Mouse (Mus musculus): ENCODE measurements around the gene Cmss1.

The Cmss1 gene

DNA sequence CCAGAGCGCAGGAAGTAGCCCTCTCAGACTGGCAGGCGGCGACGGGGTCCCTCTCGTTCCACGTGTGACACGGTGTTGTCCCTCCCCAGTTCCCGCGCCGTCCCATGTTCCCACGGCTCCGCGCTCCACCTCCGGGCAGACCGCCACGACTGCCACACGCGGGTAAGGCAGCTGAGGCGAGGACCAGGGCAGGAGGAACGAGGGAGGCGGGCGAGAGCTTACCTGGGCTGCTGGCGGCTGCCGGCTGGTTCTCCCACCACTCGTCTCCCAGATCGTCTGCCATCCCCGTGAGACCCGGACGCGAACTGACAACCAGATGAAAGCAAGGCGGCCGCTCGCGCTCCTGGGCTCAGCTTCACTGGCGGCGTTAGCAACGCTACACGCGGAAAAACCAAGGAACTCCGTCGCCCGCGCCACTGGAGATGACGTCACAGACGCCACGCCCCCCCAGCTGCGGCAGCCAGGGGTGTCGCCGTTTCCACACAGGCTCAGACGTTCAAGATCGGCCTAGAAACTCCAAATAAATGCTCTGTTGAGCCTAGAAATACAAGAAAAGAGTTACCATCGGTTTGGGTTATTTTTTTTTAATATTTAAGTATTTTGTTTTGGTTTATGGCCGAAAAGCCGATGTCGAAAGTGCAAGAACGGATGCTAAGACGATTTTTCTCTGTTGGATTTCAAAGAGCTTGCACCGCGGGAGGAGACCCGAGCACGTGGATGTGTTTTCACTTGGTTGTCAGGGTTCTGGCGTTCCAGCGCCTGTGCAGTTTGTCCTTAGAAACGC is at the start of gene Cmss1:
TSS of gene Cmss1 (minus strand) at position 421 of the 784 bp plus-strand sequence.
- DNase-seq: peak; percentile 91 to 93

DNA sequence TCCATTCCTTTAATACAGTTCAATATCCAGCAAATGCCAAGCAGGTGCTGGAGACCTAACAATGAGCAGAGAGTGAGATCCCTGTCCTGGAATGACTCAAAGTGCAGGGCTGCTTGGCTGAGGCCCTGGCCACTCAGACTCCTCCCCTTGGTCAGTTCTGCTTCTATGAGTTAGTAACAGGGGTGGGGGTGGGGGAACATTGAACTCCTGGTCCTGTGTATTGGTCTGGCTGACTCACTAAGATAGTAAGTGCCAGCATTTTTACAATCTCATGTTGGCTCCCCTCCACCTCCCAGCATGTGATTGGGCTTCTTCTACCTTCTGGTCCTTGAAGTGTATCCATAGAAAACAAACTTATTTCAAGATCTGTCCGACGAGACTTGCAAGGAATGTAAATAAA is 43.2 kb upstream of the Cmss1 start:
- peak in 1 of 2 experiments; percentile 20 for DNase-seq

DNA sequence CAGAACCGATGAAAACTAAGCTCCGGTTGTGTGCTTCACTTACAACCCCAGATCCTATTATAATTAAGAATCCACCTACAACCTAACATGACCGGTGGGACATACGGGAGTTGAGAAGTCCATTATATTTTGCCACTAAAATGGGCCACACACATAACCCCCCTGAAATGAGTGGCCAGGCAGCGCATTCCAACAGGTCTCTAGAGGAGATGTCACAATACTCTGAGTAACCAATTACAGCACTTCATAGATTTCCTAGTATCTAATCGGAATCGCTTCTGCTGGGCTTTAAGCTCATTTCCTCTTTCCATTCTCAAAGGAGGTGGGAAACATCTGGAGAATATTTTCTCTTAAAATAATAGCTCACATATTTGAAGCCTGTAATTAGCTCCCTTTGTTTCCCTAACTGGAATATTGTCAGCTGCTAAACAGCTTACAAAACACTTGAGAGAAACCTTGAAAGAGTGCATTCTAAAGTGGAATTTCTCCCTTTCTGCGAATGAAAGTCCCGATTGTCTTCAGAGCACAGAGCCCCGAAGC is 34.8 kb upstream of the Cmss1 start:
- DNase-seq: no peak

DNA sequence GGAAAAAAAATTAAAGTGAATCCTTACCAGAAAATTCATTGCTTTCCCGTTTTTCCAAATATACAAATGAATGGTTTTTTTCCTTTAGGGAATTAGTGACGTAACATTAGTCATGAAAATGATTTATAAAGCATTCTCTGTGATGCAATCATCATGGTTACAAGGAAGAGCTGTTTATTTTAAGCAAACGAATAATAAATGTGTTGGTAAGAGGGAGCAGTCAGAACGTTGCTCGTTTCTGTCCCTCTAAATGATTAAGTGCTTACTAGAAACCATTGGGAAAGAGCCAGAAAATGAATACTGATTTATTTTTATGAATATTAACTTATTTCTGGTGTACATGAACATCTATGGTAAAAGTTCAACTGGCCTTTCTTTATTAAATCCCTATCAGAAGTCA is 28.1 kb upstream of the Cmss1 start:
- DNase-seq: no peak

DNA sequence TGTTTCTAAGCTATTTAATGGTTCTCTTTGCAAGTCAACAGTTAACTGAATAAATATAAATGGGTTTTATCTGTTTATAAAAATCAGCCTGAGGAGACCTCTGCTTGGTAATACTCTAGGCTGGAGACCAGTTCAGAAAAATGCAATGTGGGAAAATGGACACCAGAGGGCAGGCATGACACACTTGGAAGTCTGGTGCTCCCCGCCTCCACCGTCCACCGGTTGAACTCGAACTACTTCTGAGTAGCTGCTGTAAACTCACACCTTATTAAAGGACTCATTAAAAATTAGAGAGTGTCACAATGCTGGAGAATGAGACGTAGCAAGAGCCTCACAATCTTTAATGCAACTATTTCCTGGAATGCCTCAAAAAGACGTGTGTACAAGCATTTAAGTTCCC is 27.5 kb upstream of the Cmss1 start:
- DNase-seq: peak; percentile 78 to 83

DNA sequence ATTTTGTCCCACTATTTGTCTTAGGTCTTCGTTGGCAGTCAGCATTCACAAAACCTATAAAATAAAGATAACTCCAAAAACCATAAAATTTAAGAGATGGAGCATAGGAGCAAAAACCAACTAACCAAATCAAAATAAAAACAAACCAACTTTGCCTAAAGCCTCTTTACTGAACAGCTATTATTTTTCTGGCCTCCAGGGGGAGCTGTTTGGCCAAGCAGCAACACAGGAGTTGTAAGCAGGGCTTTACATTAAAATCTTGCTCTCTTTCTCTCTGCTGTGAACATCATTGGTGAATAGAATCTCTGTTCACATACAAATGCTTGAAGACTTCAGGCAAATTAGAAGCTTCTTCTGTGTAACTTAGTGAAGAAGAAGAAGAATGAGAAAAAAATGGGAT is 5.1 kb upstream of the Cmss1 start:
- peak; percentile 34 to 39 for DNase-seq

DNA sequence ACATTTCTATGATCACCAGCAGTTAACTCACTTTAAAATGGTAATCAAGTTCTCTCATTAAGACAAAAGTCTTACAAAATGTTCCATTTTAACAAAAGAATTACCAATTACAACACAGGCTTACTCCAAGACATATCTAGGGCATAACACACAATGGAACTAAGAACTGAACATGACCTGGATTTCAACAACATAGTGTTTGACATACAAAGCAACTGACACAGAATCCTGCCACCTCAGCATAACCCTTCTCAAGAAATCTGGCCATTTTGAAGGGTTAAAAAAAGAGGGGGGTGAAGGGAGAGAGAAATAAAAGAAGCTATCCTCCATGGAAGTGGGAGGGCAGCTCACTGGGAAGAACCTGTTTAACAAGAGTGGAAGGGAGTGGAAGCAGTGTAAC is 5.6 kb downstream of the Cmss1 start:
- DNase-seq: no peak

DNA sequence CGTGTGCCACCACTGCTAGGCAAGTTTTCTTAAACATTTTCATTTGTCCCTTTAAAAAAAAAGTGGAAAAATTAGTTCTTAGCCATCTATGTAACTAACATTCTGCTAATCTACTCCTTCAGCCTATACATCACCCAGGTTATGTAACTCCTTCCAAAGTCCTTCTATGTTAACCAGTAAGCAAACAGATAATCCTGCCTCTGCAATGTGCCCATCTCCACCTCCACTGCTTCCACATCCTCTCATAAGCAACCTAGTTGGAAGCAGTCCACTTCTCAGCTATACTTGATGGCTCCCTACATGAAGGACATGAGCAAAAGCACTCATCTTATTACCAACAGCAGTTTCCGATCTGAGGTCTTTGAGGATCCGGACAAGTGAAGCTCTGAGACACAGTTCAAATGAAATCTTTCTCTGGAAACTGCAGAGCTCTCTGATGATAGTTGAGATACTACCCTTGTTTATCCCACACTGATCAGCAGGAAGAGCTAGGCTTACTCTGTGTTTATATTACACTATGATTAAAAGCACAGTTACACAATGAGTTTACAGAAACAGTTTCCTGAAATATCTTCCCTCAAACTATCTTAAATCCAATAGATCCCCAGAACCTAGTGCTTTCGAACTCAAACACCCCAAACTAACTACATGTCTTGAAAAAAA is 9.2 kb downstream of the Cmss1 start:
- DNase-seq: no peak

DNA sequence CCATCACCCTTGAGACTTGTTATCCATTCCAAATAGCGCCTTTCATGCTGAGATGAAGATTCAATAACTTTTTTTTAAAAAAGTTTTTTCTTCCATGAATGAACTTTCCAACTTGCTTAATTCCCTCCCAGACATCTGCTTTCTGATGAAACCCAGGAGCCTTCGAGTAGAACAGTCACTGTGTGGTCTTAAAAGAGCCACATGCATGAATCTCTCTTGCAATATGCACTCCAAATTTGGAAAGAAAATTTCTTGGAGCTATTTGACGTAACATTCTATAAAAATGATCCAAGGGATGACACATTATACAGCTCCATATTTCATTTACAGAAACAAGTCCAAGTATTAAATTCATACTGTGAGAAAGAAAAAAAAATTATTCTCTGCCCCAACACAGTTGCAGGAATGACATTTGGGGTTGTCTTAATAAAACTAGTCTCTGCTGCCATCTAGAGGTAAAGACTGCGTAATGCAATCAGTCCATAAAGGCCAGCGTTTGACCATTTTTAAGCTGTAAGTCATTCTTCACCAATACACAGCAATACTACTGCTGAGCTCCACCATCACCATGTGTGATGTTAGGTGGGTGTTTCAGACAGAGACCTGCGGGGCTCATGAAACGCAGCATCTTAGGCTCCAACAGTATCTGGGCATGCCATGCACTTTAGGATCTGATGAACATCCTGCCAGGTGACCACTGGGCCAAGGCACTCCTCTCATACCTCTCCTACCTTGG is 13.1 kb downstream of the Cmss1 start:
- no peak for DNase-seq

DNA sequence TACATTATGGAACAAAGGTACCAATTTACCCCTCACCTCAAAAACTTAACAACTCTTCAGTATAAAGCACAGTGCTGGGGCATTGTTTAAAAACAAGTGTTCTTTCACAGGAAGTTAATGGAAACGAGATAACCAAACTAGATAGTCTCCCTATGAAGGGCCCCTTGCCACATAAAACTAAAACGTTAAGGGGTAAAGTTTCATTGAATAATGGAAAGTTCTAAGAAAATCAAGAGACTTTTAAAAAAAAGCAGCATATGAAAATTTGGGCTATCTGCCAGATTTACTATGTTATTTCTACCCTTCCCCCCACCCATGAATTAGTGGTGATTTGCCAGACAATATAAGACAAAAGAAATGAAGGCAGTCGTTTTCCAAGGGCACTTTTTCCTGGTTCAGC is 21.5 kb downstream of the Cmss1 start:
- DNase-seq: no peak

DNA sequence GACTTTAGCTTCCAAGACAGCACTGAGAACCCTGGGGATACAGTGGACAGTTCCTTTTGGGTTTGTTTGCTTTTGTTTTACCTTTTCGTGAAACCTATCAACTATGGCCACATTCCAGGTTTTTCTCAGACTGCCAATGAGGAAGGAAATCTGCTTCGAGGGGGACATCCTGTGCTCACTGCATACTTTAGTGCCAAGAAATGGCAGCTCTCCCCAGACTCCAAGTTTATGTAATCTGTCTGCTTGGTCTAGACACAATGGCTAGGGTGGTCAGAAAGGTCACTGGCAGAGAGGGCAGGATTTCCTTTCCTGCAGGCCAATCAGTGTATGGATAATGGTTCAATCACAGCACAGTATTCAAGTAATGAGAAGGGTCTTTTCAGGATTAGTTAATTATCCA is 24.7 kb downstream of the Cmss1 start:
- peak; percentile 17 to 28 for DNase-seq

DNA sequence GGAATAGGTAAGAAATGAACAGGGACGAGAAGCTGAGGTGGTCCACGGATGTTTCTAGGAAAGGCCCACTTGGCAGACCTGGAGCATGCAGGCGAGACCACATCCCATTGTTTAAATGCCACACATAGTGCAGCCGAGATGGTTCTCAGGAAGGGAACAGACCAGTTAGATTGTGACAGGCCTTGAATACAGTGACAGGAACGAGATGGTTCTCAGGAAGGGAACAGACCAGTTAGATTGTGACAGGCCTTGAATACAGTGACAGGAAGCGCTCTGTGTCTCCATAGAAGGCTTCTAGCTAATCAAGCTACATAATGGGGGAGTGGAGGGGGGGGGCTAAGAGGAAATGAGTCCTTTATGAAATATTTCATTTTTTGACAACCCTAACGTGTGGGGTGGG is 26.6 kb downstream of the Cmss1 start:
- no peak for DNase-seq

DNA sequence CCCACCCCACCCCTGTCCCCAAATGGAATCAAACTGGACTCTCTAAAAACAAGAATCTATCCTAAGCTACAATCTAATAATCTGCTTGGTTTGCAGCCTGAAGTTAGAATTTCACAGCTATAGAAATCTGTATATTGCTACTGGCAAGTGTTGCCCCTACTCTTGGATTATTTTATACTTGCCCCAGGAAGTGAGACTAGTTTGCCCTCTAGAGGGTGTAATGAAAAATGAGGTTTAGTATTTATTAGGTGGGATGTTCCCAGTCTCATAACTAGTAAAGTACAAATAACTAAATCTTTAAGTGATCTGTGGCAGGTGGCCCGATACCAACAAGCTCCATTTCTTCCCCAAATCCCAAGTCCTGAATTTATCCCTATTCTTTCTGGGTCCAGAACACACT is 29.1 kb downstream of the Cmss1 start:
- no peak for DNase-seq

DNA sequence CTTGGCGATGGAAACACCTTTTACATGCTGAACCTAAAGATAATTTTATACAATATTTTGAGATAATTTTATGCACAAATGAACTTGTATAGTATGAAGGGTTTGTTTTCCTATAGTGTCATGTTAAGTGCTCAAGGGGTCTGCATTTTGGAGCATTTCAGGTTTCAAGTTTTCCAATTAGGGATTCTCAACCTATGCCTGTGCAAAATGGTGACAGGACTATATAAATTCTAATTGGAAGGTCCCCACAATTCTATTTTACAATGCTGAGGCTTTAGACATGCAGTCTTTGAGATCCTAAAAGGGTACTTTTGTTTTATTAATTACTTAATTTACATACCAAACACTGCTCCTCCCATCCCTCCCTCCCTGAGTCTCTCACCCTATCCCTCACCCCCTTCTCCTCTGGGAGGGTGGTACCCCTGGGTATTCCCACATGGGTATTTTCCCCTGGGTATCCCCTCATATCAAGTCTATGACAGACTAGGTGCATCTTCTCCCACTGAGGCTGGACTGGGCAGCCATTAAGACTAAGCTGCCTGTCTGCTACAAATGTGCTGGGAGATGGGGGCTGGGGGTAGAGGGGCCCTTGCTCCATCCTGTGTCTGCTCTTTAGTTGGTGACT is 30.8 kb downstream of the Cmss1 start:
- no peak for DNase-seq

DNA sequence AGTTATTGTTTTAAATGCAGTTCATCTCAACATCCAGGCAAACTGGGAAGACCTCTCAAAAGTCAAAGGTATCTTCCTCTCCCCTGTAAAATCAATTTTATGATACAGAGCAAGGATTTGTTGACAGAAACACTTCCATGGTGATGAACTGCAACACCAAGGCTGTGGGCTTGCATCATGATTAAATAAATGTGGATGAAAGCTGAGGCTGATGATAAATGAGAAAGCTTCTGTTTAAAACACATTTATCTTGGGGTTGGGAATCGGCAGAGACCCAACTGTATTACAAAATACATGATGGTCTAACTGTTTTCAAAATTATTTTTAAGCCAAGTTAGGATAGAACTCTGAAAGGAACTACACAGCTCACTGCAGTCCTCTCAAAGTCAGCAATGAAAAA is 32.8 kb downstream of the Cmss1 start:
- no peak for DNase-seq

DNA sequence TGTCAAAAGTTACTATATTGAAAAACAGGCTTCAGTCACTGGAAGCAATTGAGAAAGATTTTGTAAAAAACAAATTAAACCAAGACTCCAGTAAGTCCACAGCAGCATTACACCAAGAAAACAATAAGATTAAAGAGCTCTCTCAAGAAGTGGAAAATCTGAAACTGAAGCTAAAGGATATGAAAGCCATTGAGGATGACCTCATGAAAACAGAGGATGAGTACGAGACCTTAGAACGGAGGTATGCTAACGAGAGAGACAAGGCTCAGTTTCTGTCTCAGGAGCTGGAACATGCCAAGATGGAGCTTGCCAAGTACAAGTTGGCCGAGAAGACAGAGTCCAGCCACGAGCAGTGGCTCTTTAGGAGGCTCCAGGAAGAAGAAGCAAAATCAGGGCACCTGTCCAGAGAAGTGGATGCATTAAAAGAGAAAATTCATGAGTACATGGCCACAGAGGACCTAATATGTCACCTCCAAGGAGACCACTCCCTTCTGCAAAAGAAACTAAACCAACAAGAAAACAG is 35.8 kb downstream of the Cmss1 start:
- DNase-seq: no peak

DNA sequence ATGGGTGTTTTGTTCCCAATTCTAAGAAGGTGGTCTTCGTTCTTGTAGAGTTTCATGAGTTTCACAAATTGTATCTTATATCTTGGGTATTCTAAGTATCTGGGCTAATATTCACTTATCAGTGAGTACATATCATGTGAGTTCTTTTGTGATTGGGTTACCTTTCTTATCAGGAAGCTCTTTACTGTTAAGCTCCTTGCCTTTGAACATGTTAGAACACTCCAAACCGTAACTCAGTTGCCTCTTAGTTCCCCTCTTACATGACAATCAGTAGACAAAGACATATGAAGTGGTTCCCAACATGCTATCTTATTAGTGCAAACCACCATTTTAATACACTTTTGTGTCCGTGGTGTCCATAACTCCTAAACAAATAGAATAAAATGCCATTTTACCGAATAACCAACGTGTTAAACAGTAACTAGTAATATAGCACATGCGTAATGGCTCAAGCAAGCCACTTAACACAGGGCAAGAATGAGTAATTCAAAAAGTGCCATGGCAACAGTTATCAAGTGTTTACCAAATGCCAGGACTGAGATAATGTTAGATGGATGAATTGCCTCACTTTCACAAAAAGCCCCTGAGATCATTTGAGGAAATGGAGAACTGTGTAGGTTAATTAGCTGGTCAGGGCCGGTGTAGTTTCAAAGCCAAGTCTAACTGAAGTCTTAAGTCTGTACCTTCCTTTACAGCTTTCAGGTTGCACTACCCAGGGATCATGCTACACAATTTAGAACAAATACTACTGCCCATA is 37.8 kb downstream of the Cmss1 start:
- DNase-seq: no peak

DNA sequence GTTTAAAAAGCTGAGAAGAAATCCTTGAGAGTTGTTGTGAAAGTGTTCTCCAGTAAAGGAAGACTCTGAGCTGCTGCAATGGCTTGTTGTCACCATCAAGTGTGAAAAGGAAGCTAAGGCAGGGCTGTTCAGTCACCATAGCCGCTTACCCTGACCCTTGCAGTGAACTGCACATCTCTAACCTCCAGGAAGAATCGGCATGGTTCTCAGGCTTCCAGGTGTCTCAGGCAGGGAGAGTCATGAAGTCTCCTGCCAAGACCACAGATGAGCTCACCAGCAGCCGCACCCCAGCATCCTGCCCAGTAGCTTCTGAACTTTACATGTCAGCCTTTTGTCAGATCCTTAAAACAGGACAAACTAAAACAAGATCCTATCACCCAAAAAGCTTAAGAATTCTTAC is 40.4 kb downstream of the Cmss1 start:
- no peak for DNase-seq

DNA sequence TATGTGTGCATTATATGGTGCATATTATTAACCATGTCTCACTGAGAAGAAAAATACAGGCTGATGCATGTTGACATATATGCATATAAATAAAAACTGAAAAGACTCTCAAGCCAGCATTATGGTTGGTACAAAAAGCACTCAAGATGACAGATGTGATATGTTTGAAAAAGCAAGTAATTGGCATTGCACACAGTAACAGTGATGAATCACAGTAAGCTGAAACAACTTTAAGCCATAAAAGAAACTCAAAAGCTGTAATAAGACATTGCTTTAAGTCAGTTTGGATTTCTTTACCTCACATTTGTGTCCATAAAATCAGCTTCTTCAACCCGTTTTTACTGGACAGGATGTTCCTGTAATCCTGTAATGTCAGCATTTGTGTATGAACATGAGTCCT is 41.9 kb downstream of the Cmss1 start:
- no peak for DNase-seq

DNA sequence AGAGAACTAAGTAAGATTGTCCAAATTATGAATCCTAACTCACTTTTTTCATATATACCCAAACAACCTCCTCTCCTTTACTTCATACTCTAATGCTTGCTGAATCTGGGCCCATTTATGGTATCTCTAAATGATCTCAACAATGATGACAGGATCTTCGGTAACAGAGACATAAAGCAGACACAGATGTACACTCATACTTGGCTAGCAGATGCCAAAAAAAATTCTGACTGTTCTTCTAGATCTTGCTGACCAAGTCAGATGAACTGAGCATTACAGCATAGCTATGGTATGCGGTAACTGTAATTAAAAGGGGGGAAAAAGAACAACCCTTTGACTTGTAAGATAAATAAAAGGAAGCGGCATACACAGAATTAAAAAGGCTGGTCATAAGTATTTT is 43.2 kb downstream of the Cmss1 start:
- no peak for DNase-seq

DNA sequence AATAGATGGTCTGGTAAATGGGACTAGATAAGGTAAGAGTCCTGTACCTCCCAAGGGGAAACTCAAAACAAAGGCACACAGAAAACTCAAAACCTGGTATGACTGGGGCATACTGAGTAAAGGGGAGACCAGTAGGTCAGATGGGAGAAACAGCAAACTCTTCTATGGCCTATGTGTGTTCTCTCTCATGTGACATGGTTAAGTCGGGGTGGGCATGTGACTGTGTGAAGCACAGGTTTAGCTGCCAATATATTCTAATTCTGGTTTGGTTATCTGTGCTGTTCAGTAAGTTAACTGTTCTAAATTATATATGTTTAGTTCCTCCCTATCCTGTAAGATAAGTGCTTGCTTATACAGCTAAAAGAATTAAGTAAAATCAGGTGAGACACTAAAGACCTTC is 46.5 kb downstream of the Cmss1 start:
- DNase-seq: no peak

DNA sequence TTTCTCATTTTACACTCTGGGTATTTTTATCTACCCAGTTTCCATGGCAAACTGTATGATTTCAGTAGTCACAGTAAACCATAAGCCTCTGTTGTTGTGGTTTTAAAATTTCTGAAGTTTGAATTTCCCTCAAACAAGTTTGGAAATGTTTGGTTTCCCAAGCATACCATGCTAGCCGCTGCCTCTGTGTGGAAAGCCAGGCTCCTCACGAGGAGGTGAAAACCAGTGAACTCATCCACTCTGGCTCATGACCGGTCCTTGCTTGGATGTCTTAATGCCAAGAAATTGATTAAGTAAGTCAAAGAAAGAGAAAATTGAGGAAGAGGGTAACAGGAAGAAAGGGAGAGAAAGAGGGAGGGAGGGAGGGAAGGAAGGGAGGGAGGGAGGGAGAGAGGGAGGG is 48.4 kb downstream of the Cmss1 start:
- no peak for DNase-seq
